Mouse (Mus musculus) intestine, embryonic 15.5 days (tissue): Measurements from ENCODE around the gene Pbp2. TPM values are rescaled to one million over a fixed set of nuclear protein-coding genes. Genes with fewer than 3 reads are reported as not detected.
A peak's percentile ranks its signal among the peaks of the same experiment; 100 is the strongest.

Source experiments
- ATAC-seq: fragments of 200-750 bp; cut with Nextera tagmentation; 2 replicates; pipeline ENCODE4 v1.8.0; 2017; ENCODE audit warnings: moderate TSS enrichment, moderate library complexity
- H3K27ac ChIP-seq: fragments of 300-500 bp; sonication (generic); 2 replicates; pipeline ENCODE4 v1.5.1; 2015; ENCODE audit warnings: mild to moderate bottlenecking, inconsistent platforms
- H3K27me3 ChIP-seq: fragments of 300-500 bp; sonication (generic); replicated peaks from 2 replicates; pipeline ENCODE4 v1.6.1; 2015; ENCODE audit warnings: inconsistent platforms
- H3K36me3 ChIP-seq: fragments of 300-500 bp; sonication (generic); 2 replicates; pipeline ENCODE4 v1.6.1; 2015; ENCODE audit warnings: inconsistent platforms
- H3K4me1 ChIP-seq: fragments of 300-500 bp; sonication (generic); replicated peaks from 2 replicates; pipeline ENCODE4 v1.6.1; 2015; ENCODE audit warnings: inconsistent platforms
- H3K4me2 ChIP-seq: fragments of 300-500 bp; sonication (generic); replicated peaks from 2 replicates; pipeline ENCODE4 v1.6.1; 2015; ENCODE audit warnings: mild to moderate bottlenecking, inconsistent platforms
- H3K4me3 ChIP-seq: fragments of 300-500 bp; sonication (generic); replicated peaks from 2 replicates; pipeline ENCODE4 v1.5.1; 2015; ENCODE audit warnings: inconsistent platforms
- H3K9ac ChIP-seq: fragments of 300-500 bp; sonication (generic); 2 replicates; pipeline ENCODE4 v1.6.1; 2015; ENCODE audit warnings: inconsistent platforms
- H3K9me3 ChIP-seq: fragments of 300-500 bp; sonication (generic); 2 replicates; pipeline ENCODE4 v1.6.1; 2016; ENCODE audit warnings: inconsistent platforms
- WGBS: fragments of 180-500 bp; shearing (Covaris S2); methylation state at CpG from one replicate; pipeline ENCODE4 v1.1.7; 2015; 5-methylcytosine and 5-hydroxymethylcytosine counted together
- polyA plus RNA-seq: library from polyadenylated mRNA; unstranded; fragments of >200 nt; fragmentation: Nextera tagmentation; extraction: Ambion mirVana; gene quantifications from 2 replicates; pipeline ENCODE4 v1.2.1, GENCODE M21; 2015

Pbp2 gene
- polyA plus RNA-seq, 1 experiment from 2014 or later: 0.25 TPM

- Histone ChIP-seq H3K27me3 (no peaks in the 10 kb centered on the region), H3K36me3 (no peaks in the 10 kb centered on the region), H3K4me3 (no peak overlapping the region), H3K9ac (no peak overlapping the region), H3K9me3 (no peaks in the 10 kb centered on the region), H3K27ac (no peak overlapping the region), H3K4me2 (no peak overlapping the region), H3K4me1 (0 out of 2 replicates have a peak, but pooled peaks cover 4% of the 10 kb centered on the region)
- 57% methylated on average over 17 of the region's 17 CpGs for WGBS
- 0 out of 2 replicates have a peak, but pooled peaks have one; percentile 36 for ATAC-seq
Measured at GRCm38 (mm10) chr6:135296267-135296666, 13.9 kb downstream of the Pbp2 start.

GRCm38 (mm10) chr6:135295082-135295861 is 14.9 kb downstream of the Pbp2 start:
- H3K9ac ChIP-seq: no peak overlapping the region
- H3K27me3 ChIP-seq: no peaks in the 10 kb centered on the region
- no peak for ATAC-seq
- H3K4me2 ChIP-seq: no peak overlapping the region
- H3K27ac ChIP-seq: no peak overlapping the region
- H3K36me3 ChIP-seq: no peaks in the 10 kb centered on the region
- H3K4me3 ChIP-seq: no peak overlapping the region
- 69% methylated on average over 11 of the region's 11 CpGs for WGBS
- no peaks in the 10 kb centered on the region for H3K9me3 ChIP-seq
- 0 out of 2 replicates have a peak, but pooled peaks cover 4% of the 10 kb centered on the region for H3K4me1 ChIP-seq

GRCm38 (mm10) chr6:135294150-135294549 is 16.1 kb downstream of the Pbp2 start:
- H3K27me3 ChIP-seq: no peaks in the 10 kb centered on the region
- no peak overlapping the region for H3K4me3 ChIP-seq
- no peaks in the 10 kb centered on the region for H3K36me3 ChIP-seq
- H3K4me1 ChIP-seq: 0 out of 2 replicates have a peak, but pooled peaks cover 4% of the 10 kb centered on the region
- ATAC-seq: no peak
- no peak overlapping the region for H3K27ac ChIP-seq
- H3K9me3 ChIP-seq: no peaks in the 10 kb centered on the region
- no peak overlapping the region for H3K9ac ChIP-seq
- 63% methylated on average over 6 of the region's 6 CpGs for WGBS
- no peak overlapping the region for H3K4me2 ChIP-seq

GRCm38 (mm10) chr6:135292391-135292790 is 17.8 kb downstream of the Pbp2 start:
- Histone ChIP-seq H3K4me2 (no peak overlapping the region), H3K4me1 (0 out of 2 replicates have a peak, but pooled peaks cover 4% of the 10 kb centered on the region), H3K9me3 (no peaks in the 10 kb centered on the region), H3K27me3 (no peaks in the 10 kb centered on the region), H3K36me3 (no peaks in the 10 kb centered on the region), H3K4me3 (no peak overlapping the region), H3K27ac (no peak overlapping the region), H3K9ac (no peak overlapping the region)
- 57% methylated on average over 4 of the region's 4 CpGs for WGBS
- peak; percentile 43; the same call in 1 of the 2 replicates for ATAC-seq

- no peak overlapping the region for H3K4me2 ChIP-seq
- WGBS: 23% methylated on average over 10 of the region's 10 CpGs
- H3K36me3 ChIP-seq: no peaks in the 10 kb centered on the region
- ATAC-seq: peak; percentile 43; the same call in 1 of the 2 replicates
- no peaks in the 10 kb centered on the region for H3K27me3 ChIP-seq
- H3K27ac ChIP-seq: no peak overlapping the region
- 0 out of 2 replicates have a peak, but pooled peaks cover 7% of the 10 kb centered on the region for H3K4me1 ChIP-seq
- no peak overlapping the region for H3K4me3 ChIP-seq
- H3K9ac ChIP-seq: no peak overlapping the region
- no peaks in the 10 kb centered on the region for H3K9me3 ChIP-seq
Measured at GRCm38 (mm10) chr6:135279856-135280255, 30.3 kb downstream of the Pbp2 start.

GRCm38 (mm10) chr6:135279286-135279685 is 30.9 kb downstream of the Pbp2 start:
- Histone ChIP-seq H3K9me3 (no peaks in the 10 kb centered on the region), H3K27ac (no peak overlapping the region), H3K36me3 (no peaks in the 10 kb centered on the region), H3K4me1 (0 out of 2 replicates have a peak, but pooled peaks cover 7% of the 10 kb centered on the region), H3K4me2 (no peak overlapping the region), H3K9ac (no peak overlapping the region), H3K4me3 (no peak overlapping the region), H3K27me3 (no peaks in the 10 kb centered on the region)
- WGBS: 42% methylated on average over 5 of the region's 5 CpGs
- no peak for ATAC-seq

GRCm38 (mm10) chr6:135278302-135278701 is 31.9 kb downstream of the Pbp2 start:
- Histone ChIP-seq H3K27me3 (no peaks in the 10 kb centered on the region), H3K4me3 (no peak overlapping the region), H3K4me1 (0 out of 2 replicates have a peak, but pooled peaks cover 7% of the 10 kb centered on the region), H3K27ac (no peak overlapping the region), H3K4me2 (no peak overlapping the region), H3K36me3 (no peaks in the 10 kb centered on the region), H3K9me3 (no peaks in the 10 kb centered on the region), H3K9ac (no peak overlapping the region)
- ATAC-seq: no peak
- WGBS: 82% methylated on average over 6 of the region's 6 CpGs

- H3K9ac ChIP-seq: no peak overlapping the region
- H3K36me3 ChIP-seq: no peaks in the 10 kb centered on the region
- ATAC-seq: no peak
- no peak overlapping the region for H3K4me3 ChIP-seq
- H3K4me1 ChIP-seq: 0 out of 2 replicates have a peak, but pooled peaks cover 7% of the 10 kb centered on the region
- H3K4me2 ChIP-seq: no peak overlapping the region
- H3K9me3 ChIP-seq: no peaks in the 10 kb centered on the region
- H3K27ac ChIP-seq: no peak overlapping the region
- WGBS: 76% methylated on average over 6 of the region's 6 CpGs
- H3K27me3 ChIP-seq: no peaks in the 10 kb centered on the region
Measured at GRCm38 (mm10) chr6:135276474-135277295, 33.5 kb downstream of the Pbp2 start.

GRCm38 (mm10) chr6:135275231-135275630 is 35.0 kb downstream of the Pbp2 start:
- 69% methylated on average over 4 of the region's 4 CpGs for WGBS
- H3K27me3 ChIP-seq: no peaks in the 10 kb centered on the region
- no peak overlapping the region for H3K27ac ChIP-seq
- no peaks in the 10 kb centered on the region for H3K36me3 ChIP-seq
- H3K9ac ChIP-seq: no peak overlapping the region
- H3K4me1 ChIP-seq: 0 out of 2 replicates have a peak, but pooled peaks cover 7% of the 10 kb centered on the region
- no peak overlapping the region for H3K4me3 ChIP-seq
- H3K9me3 ChIP-seq: no peaks in the 10 kb centered on the region
- no peak for ATAC-seq
- H3K4me2 ChIP-seq: no peak overlapping the region

- no peaks in the 10 kb centered on the region for H3K4me1 ChIP-seq
- H3K9me3 ChIP-seq: no peaks in the 10 kb centered on the region
- no peak overlapping the region for H3K27ac ChIP-seq
- ATAC-seq: peak; percentile 37; the same call in 1 of the 2 replicates
- H3K4me2 ChIP-seq: no peak overlapping the region
- H3K4me3 ChIP-seq: no peak overlapping the region
- no peak overlapping the region for H3K9ac ChIP-seq
- H3K36me3 ChIP-seq: no peaks in the 10 kb centered on the region
- 80% methylated on average over 6 of the region's 6 CpGs for WGBS
- H3K27me3 ChIP-seq: no peaks in the 10 kb centered on the region
Measured at GRCm38 (mm10) chr6:135273066-135273465, 37.1 kb downstream of the Pbp2 start.

- H3K9ac ChIP-seq: no peak overlapping the region
- H3K4me2 ChIP-seq: no peak overlapping the region
- H3K4me1 ChIP-seq: no peaks in the 10 kb centered on the region
- H3K4me3 ChIP-seq: no peak overlapping the region
- H3K27me3 ChIP-seq: no peaks in the 10 kb centered on the region
- H3K27ac ChIP-seq: no peak overlapping the region
- no peaks in the 10 kb centered on the region for H3K9me3 ChIP-seq
- WGBS: 75% methylated on average over 2 of the region's 2 CpGs
- ATAC-seq: no peak
- H3K36me3 ChIP-seq: no peaks in the 10 kb centered on the region
Measured at GRCm38 (mm10) chr6:135271761-135272160, 38.4 kb downstream of the Pbp2 start.

- Histone ChIP-seq H3K9me3 (no peaks in the 10 kb centered on the region), H3K4me1 (no peaks in the 10 kb centered on the region), H3K9ac (no peak overlapping the region), H3K4me3 (no peak overlapping the region), H3K36me3 (no peaks in the 10 kb centered on the region), H3K27ac (no peak overlapping the region), H3K27me3 (no peaks in the 10 kb centered on the region), H3K4me2 (no peak overlapping the region)
- WGBS: 63% methylated on average over 6 of the region's 6 CpGs
- ATAC-seq: no peak
Measured at GRCm38 (mm10) chr6:135269626-135270025, 40.6 kb downstream of the Pbp2 start.
